Mouse (Mus musculus) heart, postnatal 0 days (tissue): ENCODE results near the gene M1ap. TPM values are rescaled to one million over a fixed set of nuclear protein-coding genes. Genes with fewer than 3 reads are reported as not detected.

Experiments
- ATAC-seq: fragments of 200-750 bp; cut with Nextera tagmentation; 2 replicates; pipeline ENCODE4 v1.8.0; 2017; ENCODE audit warnings: low read depth, moderate number of reproducible peaks, moderate library complexity; ENCODE audit not compliant: insufficient read depth
- DNase-seq: peaks from one replicate; pipeline ENCODE4 v3.0.0-alpha.2; 2016; ENCODE audit warnings: low spot score
- H3K27ac ChIP-seq: fragments of 300-500 bp; sonication (generic); 2 replicates; pipeline ENCODE4 v1.5.1; 2014; ENCODE audit warnings: low read depth, mild to moderate bottlenecking
- H3K27me3 ChIP-seq: fragments of 300-500 bp; sonication (generic); 2 replicates; pipeline ENCODE4 v1.6.1; 2014; ENCODE audit warnings: low read length, mixed read lengths; ENCODE audit not compliant: control insufficient read depth, insufficient read depth
- H3K36me3 ChIP-seq: fragments of 300-500 bp; sonication (generic); replicated peaks from 2 replicates; pipeline ENCODE4 v1.6.1; 2014; ENCODE audit warnings: low read length, mixed read lengths; ENCODE audit not compliant: control insufficient read depth, insufficient read depth
- H3K4me1 ChIP-seq: fragments of 300-500 bp; sonication (generic); 2 replicates; pipeline ENCODE4 v1.6.1; 2014; ENCODE audit warnings: antibody characterized with exemption; ENCODE audit not compliant: control insufficient read depth, insufficient read depth
- H3K4me2 ChIP-seq: fragments of 300-500 bp; sonication (generic); 2 replicates; pipeline ENCODE4 v1.6.1; 2014; ENCODE audit warnings: low read depth, mild to moderate bottlenecking, low read length, moderate library complexity
- H3K4me3 ChIP-seq: fragments of 300-500 bp; sonication (generic); 2 replicates; pipeline ENCODE4 v1.5.1; 2014; ENCODE audit warnings: low read depth, low read length
- H3K9ac ChIP-seq: fragments of 300-500 bp; sonication (generic); replicated peaks from 2 replicates; pipeline ENCODE4 v1.6.1; 2014; ENCODE audit warnings: low read depth, low read length, mixed read lengths
- H3K9me3 ChIP-seq: fragments of 300-500 bp; sonication (generic); replicated peaks from 2 replicates; pipeline ENCODE4 v1.6.1; 2016; ENCODE audit warnings: low read length; ENCODE audit not compliant: control insufficient read depth
- CTCF ChIP-seq: IDR thresholded peaks from 2 replicates; pipeline ENCODE4 v1.5.1; 2016; ENCODE audit warnings: antibody characterized with exemption, control low read depth, low read depth
- EP300 ChIP-seq: IDR thresholded peaks from 2 replicates; pipeline ENCODE4 v1.6.1; 2016; ENCODE audit warnings: antibody characterized with exemption, low read depth
- WGBS: fragments of 180-500 bp; shearing (Covaris S2); extraction: QIAGEN DNeasy Blood & Tissue Kit; methylation state at CpG from one replicate; pipeline ENCODE4 v1.1.7; 2014; 5-methylcytosine and 5-hydroxymethylcytosine counted together
- polyA plus RNA-seq: library from polyadenylated mRNA; unstranded; fragments of >200 nt; fragmentation: Nextera tagmentation; extraction: Ambion mirVana; gene quantifications from 2 replicates; pipeline ENCODE4 v1.2.1, GENCODE M21; 2015
- total RNA-seq: library from RNA; depleted of rRNA; stranded (reverse); fragments of >200 nt; gene quantifications from 2 replicates; pipeline ENCODE4 v1.2.3, GENCODE M21; 2014; ENCODE audit warnings: low replicate concordance

M1ap gene
- total and polyA plus RNA-seq, 2 experiments from 2014 or later: 0.75 TPM; not detected in 1

DNA sequence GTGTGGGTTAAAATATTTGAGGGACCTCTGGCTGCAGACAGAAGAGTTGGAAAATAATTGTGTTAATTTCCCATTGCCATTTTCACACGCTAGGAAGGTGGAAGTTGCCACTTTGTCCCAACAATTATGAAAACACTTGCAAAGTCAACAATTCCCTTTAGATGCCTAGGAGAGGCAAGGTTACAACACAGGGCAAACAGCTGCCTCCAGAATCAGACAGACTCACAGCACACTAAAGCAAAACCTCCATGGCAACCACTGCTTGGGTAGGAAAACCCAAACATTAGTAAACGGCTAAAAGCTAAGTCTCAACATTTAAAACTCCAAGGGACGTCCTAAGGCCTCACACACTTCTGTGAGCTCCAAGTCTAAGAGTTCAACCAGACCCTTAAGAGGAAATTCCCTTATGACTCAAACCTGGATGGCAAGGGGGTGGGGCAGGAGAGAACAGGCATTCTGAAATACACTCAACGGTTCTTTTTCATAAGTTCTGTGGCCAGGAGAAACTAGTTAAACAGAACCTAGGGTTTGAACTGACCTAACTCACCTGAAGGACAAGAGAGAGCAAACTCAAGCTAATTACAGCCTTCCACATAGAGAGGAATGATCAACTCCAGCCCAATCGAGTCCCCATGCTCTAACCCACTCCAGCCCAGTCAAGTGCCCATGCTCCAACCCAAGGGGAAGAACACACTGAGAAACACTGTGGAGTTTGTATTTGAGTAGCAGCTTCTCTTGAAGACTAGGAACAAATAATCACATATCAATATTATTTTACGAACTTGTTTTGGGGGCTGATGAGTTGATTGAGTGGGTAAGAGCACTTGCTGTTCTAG lies 22.8 kb downstream of the M1ap start:
- no peaks in the 10 kb centered on the region for H3K27me3 ChIP-seq
- ATAC-seq: no peak
- H3K36me3 ChIP-seq: no peaks in the 10 kb centered on the region
- H3K4me3 ChIP-seq: no peak overlapping the region
- H3K4me1 ChIP-seq: no peaks in the 10 kb centered on the region
- H3K9ac ChIP-seq: no peak overlapping the region
- H3K27ac ChIP-seq: no peak overlapping the region
- DNase-seq: no peak
- H3K4me2 ChIP-seq: no peak overlapping the region
- H3K9me3 ChIP-seq: no peaks in the 10 kb centered on the region
- WGBS: 68% methylated on average over 6 of the region's 6 CpGs
- TF ChIP-seq CTCF: no peak
- no peak for TF ChIP-seq EP300

DNA sequence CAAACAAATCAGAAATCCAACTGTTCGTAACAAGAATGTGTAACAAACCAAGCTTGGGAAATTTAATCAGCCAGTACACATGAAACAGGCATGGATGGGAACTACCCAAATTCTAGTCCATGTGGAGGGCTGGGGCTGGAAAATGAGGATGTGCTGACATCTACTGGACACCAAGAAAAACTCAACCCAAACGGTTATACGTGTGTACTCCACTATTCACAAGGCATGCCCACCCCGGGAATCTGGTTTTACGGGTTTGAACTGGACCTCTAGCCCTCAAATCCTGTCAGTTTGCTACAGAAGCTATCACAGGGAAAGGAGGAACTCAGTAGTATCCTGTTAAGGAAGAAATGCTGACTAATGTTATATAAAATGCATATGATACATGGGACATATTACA lies 24.3 kb downstream of the M1ap start:
- H3K9ac ChIP-seq: no peak overlapping the region
- no peak overlapping the region for H3K4me3 ChIP-seq
- no peaks in the 10 kb centered on the region for H3K27me3 ChIP-seq
- peak; percentile 77; the same call in 1 of the 2 replicates for ATAC-seq
- H3K36me3 ChIP-seq: no peaks in the 10 kb centered on the region
- H3K4me1 ChIP-seq: no peaks in the 10 kb centered on the region
- DNase-seq: peak; percentile 48
- WGBS: 13% methylated on average over 5 of the region's 5 CpGs
- H3K9me3 ChIP-seq: no peaks in the 10 kb centered on the region
- H3K4me2 ChIP-seq: no peak overlapping the region
- H3K27ac ChIP-seq: no peak overlapping the region
- TF ChIP-seq EP300: no peak
- TF ChIP-seq CTCF: peak; percentile 82

DNA sequence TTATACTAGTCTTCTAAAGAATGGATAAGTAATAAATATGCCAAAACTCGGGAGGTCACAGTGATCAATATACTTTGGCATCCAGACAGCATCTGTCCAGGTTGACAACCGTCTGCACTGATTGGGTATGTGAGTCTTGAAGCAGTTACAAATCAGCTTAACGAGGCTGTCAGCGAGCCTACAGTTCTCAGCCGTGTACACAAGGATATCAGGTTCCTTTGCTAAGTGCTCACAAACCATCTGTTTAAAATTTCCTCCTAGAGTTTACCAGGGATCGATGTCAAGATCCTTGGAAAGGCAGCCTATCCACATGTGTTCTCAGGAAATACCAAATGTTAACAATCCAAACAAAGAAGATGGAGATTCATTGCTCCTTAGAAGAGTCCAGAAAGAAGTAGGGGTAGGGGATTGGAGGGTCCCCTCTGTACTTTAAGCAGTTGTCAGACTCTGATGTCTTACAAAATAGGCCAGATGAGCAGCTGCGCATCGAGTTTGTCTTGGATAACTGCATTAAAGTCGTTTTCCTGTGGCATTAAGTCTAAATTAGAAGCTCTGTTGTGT lies 40.8 kb downstream of the M1ap start:
- ATAC-seq: no peak
- TF ChIP-seq EP300 (no peak), CTCF (no peak)
- Histone ChIP-seq H3K27me3 (no peaks in the 10 kb centered on the region), H3K9ac (no peak overlapping the region), H3K9me3 (no peaks in the 10 kb centered on the region), H3K4me2 (no peak overlapping the region), H3K4me3 (no peak overlapping the region), H3K27ac (no peak overlapping the region), H3K36me3 (no peaks in the 10 kb centered on the region), H3K4me1 (no peaks in the 10 kb centered on the region)
- DNase-seq: no peak
- WGBS: 38% methylated on average over 9 of the region's 9 CpGs

DNA sequence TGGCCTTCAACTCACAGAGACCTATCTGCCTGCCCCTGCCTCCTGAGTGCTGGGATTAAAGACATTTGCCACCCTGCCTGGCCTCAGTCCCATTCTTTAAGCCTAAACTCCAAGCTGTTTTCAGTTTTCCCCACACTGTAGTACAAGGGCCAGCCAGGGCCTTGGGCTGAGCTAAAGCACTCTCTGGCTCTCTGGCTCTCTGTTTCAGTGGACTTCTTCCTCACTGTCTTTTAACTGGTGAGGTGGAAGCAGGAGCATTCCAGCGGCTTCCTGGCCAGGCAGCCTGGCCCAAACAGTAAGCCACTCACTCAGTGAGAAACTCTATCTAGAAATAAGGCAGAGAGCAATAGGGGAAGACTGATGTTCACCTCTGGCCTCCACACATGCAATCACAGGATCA lies 47.0 kb downstream of the M1ap start:
- no peak overlapping the region for H3K4me3 ChIP-seq
- TF ChIP-seq EP300 (no peak), CTCF (no peak)
- H3K36me3 ChIP-seq: no peaks in the 10 kb centered on the region
- no peaks in the 10 kb centered on the region for H3K4me1 ChIP-seq
- no peak overlapping the region for H3K9ac ChIP-seq
- H3K9me3 ChIP-seq: no peaks in the 10 kb centered on the region
- no peak for ATAC-seq
- no peak overlapping the region for H3K4me2 ChIP-seq
- no peak for DNase-seq
- H3K27ac ChIP-seq: no peak overlapping the region
- H3K27me3 ChIP-seq: 0 out of 2 replicates have a peak, but pooled peaks cover 2% of the 10 kb centered on the region
- 34% methylated on average over 1 of the region's 1 CpGs for WGBS

DNA sequence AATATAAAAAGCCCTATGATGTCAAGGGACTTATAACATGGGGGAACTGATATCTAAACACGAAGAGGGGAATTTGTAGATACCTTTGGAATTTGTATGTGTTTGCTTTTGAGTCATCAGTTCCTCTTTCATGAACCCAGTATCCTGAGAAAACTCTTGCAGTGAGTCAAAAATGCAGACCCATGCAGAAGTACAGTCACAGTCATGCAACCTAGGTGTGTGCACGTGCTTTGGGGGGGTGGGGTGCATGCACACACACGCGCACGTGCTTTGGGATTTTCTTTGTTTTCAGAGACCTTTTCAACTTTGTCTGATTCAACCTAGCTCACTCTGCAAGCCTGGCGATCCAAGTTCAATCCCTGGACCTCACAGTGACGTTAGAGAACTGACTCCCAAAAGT lies 47.7 kb downstream of the M1ap start:
- Histone ChIP-seq H3K27me3 (0 out of 2 replicates have a peak, but pooled peaks cover 2% of the 10 kb centered on the region), H3K9me3 (no peaks in the 10 kb centered on the region), H3K27ac (no peak overlapping the region), H3K9ac (no peak overlapping the region), H3K4me2 (no peak overlapping the region), H3K36me3 (no peaks in the 10 kb centered on the region), H3K4me3 (no peak overlapping the region), H3K4me1 (no peaks in the 10 kb centered on the region)
- no peak for ATAC-seq
- TF ChIP-seq EP300: no peak
- no peak for TF ChIP-seq CTCF
- WGBS: 64% methylated on average over 7 of the region's 7 CpGs
- no peak for DNase-seq
